Mouse (Mus musculus): ENCODE measurements around the gene Trim50. TPM values are rescaled to one million over a fixed set of nuclear protein-coding genes. Genes with fewer than 3 reads are reported as not detected.

Gene Trim50
- not detected in 2 replicates for polyA plus RNA-seq (2014; fragmentation: Nextera tagmentation; extraction: Ambion mirVana)

DNA sequence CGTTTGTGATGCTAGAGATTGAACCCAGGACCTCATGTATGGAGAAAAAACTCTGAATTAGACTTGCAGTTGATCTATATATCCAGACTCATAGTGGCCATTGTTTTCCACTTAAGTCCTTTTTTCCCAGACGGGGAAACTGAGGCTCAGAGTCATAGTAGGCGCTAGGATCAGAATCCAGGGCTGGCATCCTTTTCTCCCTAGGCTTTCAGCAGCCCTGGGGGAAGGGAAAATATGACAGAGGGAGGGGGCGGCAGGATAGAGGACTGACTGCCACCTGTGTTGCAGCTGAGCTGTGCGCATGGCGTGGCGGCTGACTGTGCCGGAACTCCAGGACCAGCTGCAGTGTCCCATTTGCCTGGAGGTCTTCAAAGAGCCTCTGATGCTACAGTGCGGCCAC, at the start of gene Trim50:
Trim50 (plus strand) TSS at position 301 of the 400 bp plus-strand sequence.
- H3K27ac ChIP-seq (replicated peaks in 1 of 2; ENCODE audit: control insufficient read depth in 1 of 2, insufficient read depth in 1 of 2, low read depth in 2 of 2, low read length in 2 of 2), result no peak within 1 kb of the TSS
- H3K36me3 ChIP-seq (ENCODE audit: control insufficient read depth, insufficient read depth, low read length), result no peaks in the 10 kb centered on the region
- 49% methylated on average over 9 of the region's 9 CpGs for WGBS
- H3K4me2 ChIP-seq (ENCODE audit: low read length), result no peak within 1 kb of the TSS
- H3K4me3 ChIP-seq (ENCODE audit: control insufficient read depth in 1 of 2, insufficient read depth in 1 of 2, low read depth in 1 of 2, low read length in 2 of 2), result no peak within 1 kb of the TSS
- H3K9ac ChIP-seq (ENCODE audit: low read length), result no peak within 1 kb of the TSS
- ATAC-seq (ENCODE audit: insufficient number of reproducible peaks, insufficient read depth, low FRiP score, low read depth), result no peak
- peaks cover 10% of the 10 kb centered on the region for H3K27me3 ChIP-seq (ENCODE audit: control insufficient read depth, insufficient read depth, low read length)
- H3K9me3 ChIP-seq (ENCODE audit: control insufficient read depth, low read length), result peaks cover 7% of the 10 kb centered on the region
- no peaks in the 10 kb centered on the region for H3K4me1 ChIP-seq (ENCODE audit: control insufficient read depth in 2 of 2, insufficient read depth in 2 of 2, low read length in 2 of 2)

DNA sequence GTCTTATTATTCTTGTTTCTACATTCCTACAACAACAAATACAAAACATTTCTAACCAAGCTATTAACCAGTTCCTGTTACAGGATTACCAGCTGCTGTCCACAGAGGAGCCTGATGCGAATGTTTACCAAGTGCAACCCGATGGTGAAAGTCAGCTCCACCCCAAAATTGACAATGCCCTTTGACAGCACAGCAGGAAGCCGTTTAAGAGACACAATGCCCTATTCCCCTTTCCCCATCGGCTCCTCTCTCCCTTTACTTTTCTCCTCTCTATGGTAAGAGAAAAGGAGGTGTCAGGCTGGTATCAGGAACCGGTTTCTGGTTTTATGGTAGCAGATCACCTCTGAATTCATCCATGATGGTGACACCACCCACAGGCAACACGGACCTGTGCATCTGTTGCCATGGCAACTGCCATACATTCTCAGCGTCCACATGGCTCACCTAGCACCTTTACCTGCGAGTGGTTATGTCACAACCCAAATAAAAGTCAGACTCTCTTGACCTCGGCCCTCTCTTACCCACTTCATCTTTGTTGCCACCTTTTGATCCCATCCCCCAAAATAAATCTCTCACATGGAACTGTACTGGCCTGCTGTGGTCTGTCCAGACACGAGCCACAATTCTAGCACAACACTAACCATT, 46.7 kb upstream of the Trim50 start:
- Histone ChIP-seq H3K9ac (ENCODE audit: low read length) (no peak overlapping the region), H3K4me3 (ENCODE audit: control insufficient read depth in 1 of 2, insufficient read depth in 1 of 2, low read depth in 1 of 2, low read length in 2 of 2) (no peak overlapping the region), H3K9me3 (ENCODE audit: control insufficient read depth, low read length) (no peaks in the 10 kb centered on the region), H3K27ac (replicated peaks in 1 of 2; ENCODE audit: control insufficient read depth in 1 of 2, insufficient read depth in 1 of 2, low read depth in 2 of 2, low read length in 2 of 2) (no peak overlapping the region), H3K4me1 (ENCODE audit: control insufficient read depth in 2 of 2, insufficient read depth in 2 of 2, low read length in 2 of 2) (no peaks in the 10 kb centered on the region), H3K27me3 (ENCODE audit: control insufficient read depth, insufficient read depth, low read length) (peaks cover 3% of the 10 kb centered on the region), H3K4me2 (ENCODE audit: low read length) (no peak overlapping the region), H3K36me3 (ENCODE audit: control insufficient read depth, insufficient read depth, low read length) (no peaks in the 10 kb centered on the region)
- no peak for ATAC-seq (ENCODE audit: insufficient number of reproducible peaks, insufficient read depth, low FRiP score, low read depth)
- 47% methylated on average over 10 of the region's 10 CpGs for WGBS

DNA sequence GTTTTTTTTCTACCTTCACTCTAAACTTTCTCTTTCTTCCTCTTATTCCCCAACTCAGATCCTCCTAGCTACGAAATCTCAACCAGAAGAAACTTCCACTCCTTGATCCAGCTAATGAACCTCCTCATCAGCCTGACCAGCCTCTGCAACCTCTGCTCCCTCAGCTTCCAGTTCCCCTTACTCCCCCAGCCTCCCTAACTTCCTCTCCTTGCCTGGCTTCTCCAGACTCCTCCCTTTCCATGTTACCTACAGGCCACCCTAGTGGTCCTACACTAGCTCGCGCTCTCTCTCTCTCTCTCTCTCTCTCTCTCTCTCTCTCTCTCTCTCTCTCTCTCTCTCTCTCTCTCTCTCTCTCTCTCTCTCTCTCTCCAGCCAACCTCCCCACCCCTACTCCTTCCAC, 36.9 kb upstream of the Trim50 start:
- no peak overlapping the region for H3K4me3 ChIP-seq (ENCODE audit: control insufficient read depth in 1 of 2, insufficient read depth in 1 of 2, low read depth in 1 of 2, low read length in 2 of 2)
- H3K4me2 ChIP-seq (ENCODE audit: low read length), result no peak overlapping the region
- no peaks in the 10 kb centered on the region for H3K36me3 ChIP-seq (ENCODE audit: control insufficient read depth, insufficient read depth, low read length)
- ATAC-seq (ENCODE audit: insufficient number of reproducible peaks, insufficient read depth, low FRiP score, low read depth), result no peak
- no peak overlapping the region for H3K9ac ChIP-seq (ENCODE audit: low read length)
- 80% methylated on average over 3 of the region's 3 CpGs for WGBS
- no peak overlapping the region for H3K27ac ChIP-seq (replicated peaks in 1 of 2; ENCODE audit: control insufficient read depth in 1 of 2, insufficient read depth in 1 of 2, low read depth in 2 of 2, low read length in 2 of 2)
- no peaks in the 10 kb centered on the region for H3K9me3 ChIP-seq (ENCODE audit: control insufficient read depth, low read length)
- H3K4me1 ChIP-seq (ENCODE audit: control insufficient read depth in 2 of 2, insufficient read depth in 2 of 2, low read length in 2 of 2), result no peaks in the 10 kb centered on the region
- no peaks in the 10 kb centered on the region for H3K27me3 ChIP-seq (ENCODE audit: control insufficient read depth, insufficient read depth, low read length)

DNA sequence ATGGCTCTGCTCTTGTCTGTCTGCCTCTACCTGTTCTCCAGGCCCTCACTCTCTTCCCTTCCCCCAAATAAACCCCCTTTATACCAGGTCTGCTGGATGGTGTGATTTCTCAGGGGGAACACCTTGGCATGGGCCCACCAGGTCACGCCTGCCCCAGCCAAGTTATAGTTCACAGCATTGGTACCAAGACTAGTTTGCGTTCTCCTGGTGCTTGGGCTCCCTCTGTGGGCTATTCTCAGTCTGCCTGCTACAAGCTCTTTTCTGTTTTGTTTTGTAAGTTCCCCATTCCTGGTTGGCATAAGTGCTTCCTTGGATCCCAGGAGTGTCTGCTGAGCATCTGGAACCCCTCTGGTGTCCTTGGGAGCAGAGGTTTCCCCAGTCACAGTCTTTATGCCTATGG, 33.2 kb upstream of the Trim50 start:
- H3K36me3 ChIP-seq (ENCODE audit: control insufficient read depth, insufficient read depth, low read length), result no peaks in the 10 kb centered on the region
- no peaks in the 10 kb centered on the region for H3K4me1 ChIP-seq (ENCODE audit: control insufficient read depth in 2 of 2, insufficient read depth in 2 of 2, low read length in 2 of 2)
- H3K27ac ChIP-seq (replicated peaks in 1 of 2; ENCODE audit: control insufficient read depth in 1 of 2, insufficient read depth in 1 of 2, low read depth in 2 of 2, low read length in 2 of 2), result no peak overlapping the region
- H3K4me3 ChIP-seq (ENCODE audit: control insufficient read depth in 1 of 2, insufficient read depth in 1 of 2, low read depth in 1 of 2, low read length in 2 of 2), result no peak overlapping the region
- H3K9me3 ChIP-seq (ENCODE audit: control insufficient read depth, low read length), result no peaks in the 10 kb centered on the region
- no peak for ATAC-seq (ENCODE audit: insufficient number of reproducible peaks, insufficient read depth, low FRiP score, low read depth)
- 45% methylated on average over 2 of the region's 2 CpGs for WGBS
- no peak overlapping the region for H3K9ac ChIP-seq (ENCODE audit: low read length)
- H3K4me2 ChIP-seq (ENCODE audit: low read length), result no peak overlapping the region
- no peaks in the 10 kb centered on the region for H3K27me3 ChIP-seq (ENCODE audit: control insufficient read depth, insufficient read depth, low read length)

DNA sequence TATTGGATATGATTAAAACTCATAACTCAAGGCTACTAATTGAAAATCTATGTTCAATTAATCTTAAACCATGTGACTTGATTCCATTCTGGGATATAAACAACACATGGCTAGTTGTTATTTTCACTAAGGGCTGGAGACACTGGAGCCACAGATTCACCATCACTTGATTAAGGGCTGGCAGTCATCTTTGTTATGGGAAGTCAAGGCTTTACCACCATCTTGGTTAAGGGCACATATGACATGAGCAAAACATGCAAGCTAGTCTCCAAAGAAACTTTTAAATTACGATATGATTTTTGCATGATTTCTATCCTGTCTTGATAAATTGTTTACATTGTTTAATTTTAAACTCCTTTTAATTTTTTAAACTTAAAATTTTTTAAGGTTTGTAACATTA, 30.9 kb upstream of the Trim50 start:
- Histone ChIP-seq H3K4me2 (ENCODE audit: low read length) (no peak overlapping the region), H3K4me3 (ENCODE audit: control insufficient read depth in 1 of 2, insufficient read depth in 1 of 2, low read depth in 1 of 2, low read length in 2 of 2) (no peak overlapping the region), H3K36me3 (ENCODE audit: control insufficient read depth, insufficient read depth, low read length) (no peaks in the 10 kb centered on the region), H3K9me3 (ENCODE audit: control insufficient read depth, low read length) (no peaks in the 10 kb centered on the region), H3K9ac (ENCODE audit: low read length) (no peak overlapping the region), H3K27me3 (ENCODE audit: control insufficient read depth, insufficient read depth, low read length) (no peaks in the 10 kb centered on the region), H3K27ac (replicated peaks in 1 of 2; ENCODE audit: control insufficient read depth in 1 of 2, insufficient read depth in 1 of 2, low read depth in 2 of 2, low read length in 2 of 2) (no peak overlapping the region), H3K4me1 (ENCODE audit: control insufficient read depth in 2 of 2, insufficient read depth in 2 of 2, low read length in 2 of 2) (peaks cover 0 to 5% of the 10 kb centered on the region in 2 experiments; a peak in 1 of 4 replicates)
- ATAC-seq (ENCODE audit: insufficient number of reproducible peaks, insufficient read depth, low FRiP score, low read depth), result no peak
- WGBS, result 62% methylated on average over 1 of the region's 1 CpGs

DNA sequence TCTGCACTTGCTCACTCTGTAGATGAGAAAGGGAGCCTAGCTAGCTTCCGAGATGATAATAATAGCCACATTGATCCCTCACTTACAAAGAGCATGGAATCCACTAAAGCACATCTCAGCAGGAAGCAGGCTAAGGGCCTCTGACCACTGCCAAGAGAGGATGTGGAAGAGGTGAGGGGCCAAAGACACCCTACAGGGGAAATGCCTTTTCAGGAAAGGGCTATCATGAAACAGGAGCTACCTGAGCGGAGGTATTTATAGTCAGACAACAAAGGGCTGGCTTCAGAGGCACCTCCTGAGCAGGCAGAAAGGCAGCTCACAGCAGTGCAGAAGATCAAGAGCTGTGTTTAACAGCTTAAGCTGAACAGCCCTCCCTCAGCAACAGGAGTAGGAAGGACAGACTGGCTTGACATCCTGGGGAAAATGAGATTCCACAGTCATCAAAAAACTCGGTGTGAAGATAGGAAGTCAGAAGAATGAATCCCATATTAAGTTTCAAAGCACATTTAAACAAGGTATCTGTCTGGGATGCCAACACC, 26.9 kb upstream of the Trim50 start:
- Histone ChIP-seq H3K4me1 (ENCODE audit: control insufficient read depth in 2 of 2, insufficient read depth in 2 of 2, low read length in 2 of 2) (peaks cover 0 to 5% of the 10 kb centered on the region in 2 experiments; a peak in 1 of 4 replicates), H3K27me3 (ENCODE audit: control insufficient read depth, insufficient read depth, low read length) (no peaks in the 10 kb centered on the region), H3K4me2 (ENCODE audit: low read length) (no peak overlapping the region), H3K36me3 (ENCODE audit: control insufficient read depth, insufficient read depth, low read length) (no peaks in the 10 kb centered on the region), H3K27ac (replicated peaks in 1 of 2; ENCODE audit: control insufficient read depth in 1 of 2, insufficient read depth in 1 of 2, low read depth in 2 of 2, low read length in 2 of 2) (no peak overlapping the region), H3K9me3 (ENCODE audit: control insufficient read depth, low read length) (no peaks in the 10 kb centered on the region), H3K4me3 (ENCODE audit: control insufficient read depth in 1 of 2, insufficient read depth in 1 of 2, low read depth in 1 of 2, low read length in 2 of 2) (no peak overlapping the region), H3K9ac (ENCODE audit: low read length) (no peak overlapping the region)
- no peak for ATAC-seq (ENCODE audit: insufficient number of reproducible peaks, insufficient read depth, low FRiP score, low read depth)
- WGBS, result 11% methylated on average over 3 of the region's 3 CpGs

DNA sequence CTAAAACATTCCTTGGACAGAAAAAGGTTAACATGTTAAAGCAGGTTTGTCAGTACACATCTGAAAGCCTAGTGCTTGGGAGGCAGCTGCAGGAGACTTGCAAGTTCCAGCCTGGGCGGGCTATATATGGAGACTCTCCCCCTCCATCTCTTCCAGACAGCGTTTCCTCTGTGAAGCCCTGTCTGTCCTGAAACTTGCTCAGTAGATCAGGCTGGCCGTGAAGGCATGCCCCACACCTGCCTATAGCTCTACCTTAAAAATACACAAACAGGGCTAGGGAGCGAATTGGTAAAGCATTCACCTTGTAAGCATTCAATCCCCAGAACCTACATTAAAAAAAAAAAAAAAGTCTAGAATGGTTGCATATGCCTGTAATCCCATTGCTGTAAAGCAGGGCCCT, 23.6 kb upstream of the Trim50 start:
- H3K9ac ChIP-seq (ENCODE audit: low read length), result no peak overlapping the region
- no peaks in the 10 kb centered on the region for H3K36me3 ChIP-seq (ENCODE audit: control insufficient read depth, insufficient read depth, low read length)
- H3K27me3 ChIP-seq (ENCODE audit: control insufficient read depth, insufficient read depth, low read length), result no peaks in the 10 kb centered on the region
- peaks cover 0 to 5% of the 10 kb centered on the region in 2 experiments; a peak in 1 of 4 replicates for H3K4me1 ChIP-seq (ENCODE audit: control insufficient read depth in 2 of 2, insufficient read depth in 2 of 2, low read length in 2 of 2)
- H3K4me2 ChIP-seq (ENCODE audit: low read length), result no peak overlapping the region
- no peak for ATAC-seq (ENCODE audit: insufficient number of reproducible peaks, insufficient read depth, low FRiP score, low read depth)
- 54% methylated on average over 4 of the region's 4 CpGs for WGBS
- H3K27ac ChIP-seq (replicated peaks in 1 of 2; ENCODE audit: control insufficient read depth in 1 of 2, insufficient read depth in 1 of 2, low read depth in 2 of 2, low read length in 2 of 2), result no peak overlapping the region
- H3K4me3 ChIP-seq (ENCODE audit: control insufficient read depth in 1 of 2, insufficient read depth in 1 of 2, low read depth in 1 of 2, low read length in 2 of 2), result no peak overlapping the region
- no peaks in the 10 kb centered on the region for H3K9me3 ChIP-seq (ENCODE audit: control insufficient read depth, low read length)

DNA sequence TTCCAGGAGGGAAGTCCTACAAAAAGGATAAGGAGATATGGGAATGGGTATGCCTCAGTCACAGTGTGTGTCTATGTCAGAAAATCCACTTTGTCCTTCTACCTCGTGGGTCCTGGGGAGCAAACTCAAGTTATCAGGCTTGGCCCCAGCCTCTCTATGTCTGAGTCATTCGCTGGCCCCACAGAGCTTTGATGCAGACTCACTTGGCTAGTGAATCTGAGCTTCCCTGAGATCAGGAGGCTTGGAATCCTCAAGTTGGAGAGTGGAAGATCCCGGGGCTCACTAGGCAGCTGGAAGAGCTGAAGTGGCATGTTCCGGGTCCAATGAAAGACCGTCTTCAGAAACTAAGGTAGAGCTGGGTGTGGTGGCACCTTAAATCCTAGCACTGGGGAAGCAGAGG, 22.9 kb upstream of the Trim50 start:
- WGBS, result 72% methylated on average over 5 of the region's 5 CpGs
- Histone ChIP-seq H3K9ac (ENCODE audit: low read length) (no peak overlapping the region), H3K9me3 (ENCODE audit: control insufficient read depth, low read length) (no peaks in the 10 kb centered on the region), H3K27ac (replicated peaks in 1 of 2; ENCODE audit: control insufficient read depth in 1 of 2, insufficient read depth in 1 of 2, low read depth in 2 of 2, low read length in 2 of 2) (no peak overlapping the region), H3K4me1 (ENCODE audit: control insufficient read depth in 2 of 2, insufficient read depth in 2 of 2, low read length in 2 of 2) (peaks cover 0 to 5% of the 10 kb centered on the region in 2 experiments; a peak in 1 of 4 replicates), H3K27me3 (ENCODE audit: control insufficient read depth, insufficient read depth, low read length) (no peaks in the 10 kb centered on the region), H3K4me3 (ENCODE audit: control insufficient read depth in 1 of 2, insufficient read depth in 1 of 2, low read depth in 1 of 2, low read length in 2 of 2) (no peak overlapping the region), H3K36me3 (ENCODE audit: control insufficient read depth, insufficient read depth, low read length) (no peaks in the 10 kb centered on the region), H3K4me2 (ENCODE audit: low read length) (no peak overlapping the region)
- ATAC-seq (ENCODE audit: insufficient number of reproducible peaks, insufficient read depth, low FRiP score, low read depth), result no peak

Data from heart, embryonic 14.5 days (tissue).